Mouse (Mus musculus) myocyte (in vitro differentiated cells): ENCODE measurements around the gene Olfr695.

Source experiments
- CEBPB ChIP-seq: IDR thresholded peaks from 2 replicates; pipeline ENCODE4 v1.6.1; 2011; ENCODE audit warnings: mild to moderate bottlenecking, moderate library complexity; ENCODE audit not compliant: poor library complexity, insufficient read depth, severe bottlenecking
- E2F4 ChIP-seq: IDR thresholded peaks from one replicate; pipeline ENCODE4 v1.6.1; 2011; ENCODE audit warnings: mild to moderate bottlenecking, control low read depth, moderate library complexity; ENCODE audit not compliant: insufficient read depth
- MAX ChIP-seq: IDR thresholded peaks from one replicate; pipeline ENCODE4 v1.6.1; 2011; ENCODE audit warnings: low read depth, mild to moderate bottlenecking, control low read depth
- MYOD1 ChIP-seq, 3 experiments: IDR thresholded peaks; one replicate each; pipeline ENCODE4 v1.6.1; 2011; ENCODE audit warnings: control low read depth in 2 of 3, low read depth in 2 of 3, mild to moderate bottlenecking in 2 of 3, moderate library complexity in 1 of 3; ENCODE audit not compliant: insufficient read length in 2 of 3, control insufficient read depth in 1 of 3
- POLR2A ChIP-seq: IDR thresholded peaks from one replicate; pipeline ENCODE4 v1.6.1; 2011; ENCODE audit warnings: low read depth, mild to moderate bottlenecking, control low read depth, moderate library complexity; ENCODE audit not compliant: insufficient read length
- POLR2AphosphoS2 ChIP-seq: IDR thresholded peaks from one replicate; pipeline ENCODE4 v1.6.1; 2011; ENCODE audit warnings: low read depth, control low read depth; ENCODE audit not compliant: insufficient read length
- REST ChIP-seq: IDR thresholded peaks from one replicate; pipeline ENCODE4 v1.6.1; 2011; ENCODE audit warnings: mild to moderate bottlenecking, control low read depth, moderate library complexity; ENCODE audit not compliant: insufficient read depth, insufficient read length
- TCF12 ChIP-seq: IDR thresholded peaks from one replicate; pipeline ENCODE4 v1.6.1; 2011; ENCODE audit warnings: mild to moderate bottlenecking, control low read depth; ENCODE audit not compliant: poor library complexity, insufficient read depth, severe bottlenecking
- TCF3 ChIP-seq: IDR thresholded peaks from one replicate; pipeline ENCODE4 v1.6.1; 2011; ENCODE audit warnings: low read depth, control low read depth; ENCODE audit not compliant: insufficient read length
- USF1 ChIP-seq: IDR thresholded peaks from one replicate; pipeline ENCODE4 v1.6.1; 2011; ENCODE audit warnings: low read depth, mild to moderate bottlenecking, control low read depth, moderate library complexity

- TF ChIP-seq POLR2A (no peak), POLR2AphosphoS2 (no peak), MAX (no peak), E2F4 (no peak), CEBPB (no peak), TCF3 (no peak), MYOD1 (IDR thresholded peaks at IDR 0.05; ENCODE audit: control insufficient read depth in 1 of 3, insufficient read length in 2 of 3, low read depth in 2 of 3) (no peak), REST (no peak), USF1 (no peak), TCF12 (no peak)
Observed at GRCm38 (mm10) chr7:106755297-106755696, 39.1 kb upstream of the Olfr695 start, which contains the start of gene Olfr698.
